Mouse (Mus musculus) layer of hippocampus, adult 6 months (tissue): ENCODE results near the gene Mastl. TPM values are rescaled to one million over a fixed set of nuclear protein-coding genes. Genes with fewer than 3 reads are reported as not detected.

Experiments used
- long read RNA-seq, 2 experiments: library from polyadenylated mRNA; unstranded; transcript quantifications; one replicate each; pipeline ENCODE4 v2.0.0; 2019 to 2020
- polyA plus RNA-seq: library from polyadenylated mRNA; unstranded; fragments of <200 nt; fragmentation: Nextera tagmentation; gene quantifications from 2 replicates; pipeline ENCODE4 v1.2.3, GENCODE M21; 2021

Gene Mastl
- 0.31 and 0.34 TPM in 2 replicates for polyA plus RNA-seq
- long read RNA-seq, experiment 1, result 0 reads
- long read RNA-seq, experiment 2, full-length matches to known transcripts, result 1 of 1 reads
- long read RNA-seq, experiment 2, partial matches to known transcripts, result 0 of 1 reads
- long read RNA-seq, experiment 2, other reads (novel, unspliced or antisense), result 0 of 1 reads

GRCm38 (mm10) chr2:23155777-23156607 is at the start of gene Mastl, which contains the start of gene Yme1l1:
Mastl (minus strand) TSS chr2:23156024.
Yme1l1 (plus strand) TSS chr2:23156369.

GRCm38 (mm10) chr2:23067552-23068369 is 88.1 kb downstream of the Mastl start, which contains the start of gene Acbd5:
Acbd5 (plus strand) TSS chr2:23068167.

Other genes starting within 250 kb of the Mastl start
- gene Abi1, start 115.8 kb downstream of the Mastl start, polyA plus RNA-seq, result 161 and 166 TPM in 2 replicates
- 24.8 and 35.6 TPM in 2 replicates for gene Acbd5, start 87.9 kb downstream of the Mastl start, polyA plus RNA-seq
- 46.6 and 67.3 TPM in 2 replicates for gene Yme1l1, start 345 bp upstream of the Mastl start, polyA plus RNA-seq
- gene 4931423N10Rik, start 51.5 kb upstream of the Mastl start, polyA plus RNA-seq, result not detected in 2 replicates
- 1.2 and 1.3 TPM in 2 replicates for gene Nxph2, start 165.2 kb upstream of the Mastl start, polyA plus RNA-seq